ENCODE assay signal across 28 mouse cellular contexts in genomic region chr4:102530797-102531196, GRCm38 (mm10).
"Had no signal": no experiment of that assay in that cellular context is flagged by ENCODE, and none has a peak within 500 bp of the region (broad histone marks: within the 10 kb centered on the region; RNA-seq: fewer than 3 reads in every experiment).

No protein-coding gene starts in this region.

- ATAC-seq: forebrain, embryonic 13.5 days; forebrain, embryonic 14.5 days; forebrain, embryonic 15.5 days; forebrain, embryonic 16.5 days; forebrain, postnatal 0 days had no signal

- H3K27ac ChIP-seq: embryonic facial prominence, embryonic 10.5 days; embryonic facial prominence, embryonic 12.5 days; embryonic facial prominence, embryonic 13.5 days; embryonic facial prominence, embryonic 15.5 days; forebrain, embryonic 10.5 days; forebrain, embryonic 12.5 days; forebrain, embryonic 13.5 days; forebrain, embryonic 15.5 days; gastrocnemius, adult 2 months; heart, adult 2 months had no signal

- H3K4me1 ChIP-seq: embryonic facial prominence, embryonic 15.5 days had no signal

- H3K9me3 ChIP-seq: embryonic facial prominence, embryonic 10.5 days; embryonic facial prominence, embryonic 12.5 days; embryonic facial prominence, embryonic 13.5 days; embryonic facial prominence, embryonic 15.5 days; forebrain, embryonic 10.5 days; forebrain, embryonic 12.5 days; forebrain, embryonic 13.5 days; forebrain, embryonic 15.5 days had no signal

- H3K4me2 ChIP-seq: embryonic facial prominence, embryonic 12.5 days; embryonic facial prominence, embryonic 13.5 days; embryonic facial prominence, embryonic 15.5 days; forebrain, embryonic 12.5 days; forebrain, embryonic 13.5 days; forebrain, embryonic 15.5 days had no signal

- H3K36me3 ChIP-seq: embryonic facial prominence, embryonic 10.5 days; embryonic facial prominence, embryonic 12.5 days; embryonic facial prominence, embryonic 13.5 days; embryonic facial prominence, embryonic 15.5 days; forebrain, embryonic 10.5 days; forebrain, embryonic 12.5 days; forebrain, embryonic 15.5 days had no signal

- H3K27me3 ChIP-seq: embryonic facial prominence, embryonic 12.5 days; embryonic facial prominence, embryonic 13.5 days; embryonic facial prominence, embryonic 15.5 days; forebrain, embryonic 13.5 days; forebrain, embryonic 15.5 days had no signal

- H3K9ac ChIP-seq: embryonic facial prominence, embryonic 12.5 days; embryonic facial prominence, embryonic 13.5 days; embryonic facial prominence, embryonic 15.5 days; forebrain, embryonic 12.5 days; forebrain, embryonic 13.5 days; forebrain, embryonic 15.5 days; forebrain, postnatal 0 days had no signal

- DNase-seq: cerebellum, adult 8-10 months; cerebellum, adult 9-10 months; cerebellum, adult 9-11 months; cerebellum, postnatal 10 days; cerebellum, postnatal 14 days; cerebellum, postnatal 25 days; cerebellum, postnatal 36 days; embryo, embryonic 11 days; forebrain, postnatal 0 days; gastrocnemius, adult 2 months; gastrocnemius, postnatal 10 days; gastrocnemius, postnatal 14 days; gastrocnemius, postnatal 25 days; gastrocnemius, postnatal 36 days; heart, adult 11 months; heart, adult 18-20 months; heart, adult 2 months had no signal

- H3K4me3 ChIP-seq: embryonic facial prominence, embryonic 10.5 days; embryonic facial prominence, embryonic 12.5 days; embryonic facial prominence, embryonic 13.5 days; embryonic facial prominence, embryonic 15.5 days; erythroblast, embryonic 14.5 days; forebrain, embryonic 10.5 days; forebrain, embryonic 12.5 days; forebrain, embryonic 13.5 days; forebrain, embryonic 15.5 days; gastrocnemius, adult 2 months; heart, adult 2 months had no signal
